Comparison of ENCODE assay signal across 9 mouse cellular contexts in the genomic region with DNA sequence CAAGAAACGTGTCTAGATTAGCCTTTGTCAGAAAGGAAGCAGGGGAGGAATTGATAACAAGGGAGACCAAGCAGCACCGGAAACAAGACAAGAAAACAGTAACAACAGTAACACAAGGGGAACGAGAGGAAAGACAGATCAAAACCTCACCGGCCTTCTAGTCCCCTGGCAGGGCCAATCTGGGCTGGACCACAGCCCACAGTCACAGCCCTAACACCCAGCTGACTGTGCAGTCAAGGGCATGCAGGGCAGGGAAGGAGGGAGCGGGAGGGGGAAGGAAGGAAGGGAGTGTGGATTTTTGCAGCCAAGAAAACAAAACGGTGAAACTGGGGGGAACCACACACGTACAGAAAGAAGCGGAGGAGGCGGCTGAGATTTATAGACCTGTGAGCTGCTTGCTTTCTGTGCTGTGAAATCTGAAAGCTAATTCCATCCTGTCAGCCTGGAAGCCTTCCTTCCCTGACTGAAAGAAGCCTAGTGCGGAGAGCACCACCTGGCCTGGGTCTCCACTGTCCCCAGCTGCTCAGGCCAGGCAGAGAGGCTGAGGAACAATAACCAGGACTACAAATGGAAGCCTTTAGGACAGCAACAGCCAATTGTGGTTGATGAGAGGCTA. TPM values are rescaled to one million over a fixed set of nuclear protein-coding genes. Genes with fewer than 3 reads are reported as not detected.
DNase-seq lines count a peak whose midpoint lies in the region; ATAC-seq lines count a peak whose summit lies in the region.
"Had no signal": no experiment of that assay in that cellular context is flagged by ENCODE, and none has a peak within 500 bp of the region (broad histone marks: within the 10 kb centered on the region; RNA-seq: fewer than 3 reads in every experiment).

No protein-coding gene starts in this region.

- 60% methylated on average over 10 of the region's 10 CpGs for WGBS in limb, embryonic 12.5 days

- 0 out of 2 replicates have a peak, but pooled peaks cover 7% of the 10 kb centered on the region for H3K9me3 ChIP-seq in limb, embryonic 12.5 days

- no peak overlapping the region for H3K4me3 ChIP-seq in limb, embryonic 12.5 days (replicated peaks)

- H3K27ac ChIP-seq in limb, embryonic 12.5 days = peak overlapping the region; percentile 72

- peak; percentile 77 for ATAC-seq in frontal cortex, adult (ENCODE audit: low TSS enrichment)
- ATAC-seq in limb, embryonic 12.5 days (ENCODE audit: insufficient number of reproducible peaks, insufficient read depth, low FRiP score, low TSS enrichment, low read depth) = no peak

- no peaks in the 10 kb centered on the region for H3K27me3 ChIP-seq in limb, embryonic 12.5 days

- no peak for DNase-seq in frontal cortex, postnatal 14 days (ENCODE audit: low spot score in 2 of 2)
- DNase-seq in adrenal gland, postnatal 25 days = peak; percentile 63
- DNase-seq in heart, postnatal 4 days = peak; percentile 76
- peak; percentile 41 to 68 for DNase-seq in right cerebral cortex, postnatal 36 days (ENCODE audit: low spot score in 2 of 2)
- DNase-seq in retina, embryonic 14.5 days (ENCODE audit: low spot score) = no peak
- no peak for DNase-seq in urinary bladder, postnatal 14 days (ENCODE audit: low spot score)

- H3K4me2 ChIP-seq in limb, embryonic 12.5 days = no peak overlapping the region

- H3K9ac ChIP-seq in limb, embryonic 12.5 days (replicated peaks) = 0 out of 2 replicates have a peak overlapping the region, but pooled peaks have one; percentile 28

- peaks cover 7% of the 10 kb centered on the region for H3K4me1 ChIP-seq in limb, embryonic 12.5 days (replicated peaks)

- H3K36me3 ChIP-seq in limb, embryonic 12.5 days = peaks cover 50% of the 10 kb centered on the region

RNA-seq across cellular contexts. Expression of gene 4931414P19Rik, which starts 13.4 kb away (rescaled TPM):
- total RNA-seq in adrenal gland, postnatal 25 days (2021) = 7.9 and 12.2 TPM in 2 replicates
- 1 to 10 TPM; 4.9 to 6.6 TPM for total RNA-seq in heart, postnatal 4 days (2021)
- 9.7 and 10.7 TPM in 2 replicates for polyA plus RNA-seq in limb, embryonic 12.5 days (2016; fragmentation: Nextera tagmentation; extraction: Ambion mirVana)

RNA-seq across cellular contexts. Expression of gene Ajuba, which starts 15.1 kb away (rescaled TPM):
- 19.6 and 24.2 TPM in 2 replicates for total RNA-seq in adrenal gland, postnatal 25 days (2021)
- total RNA-seq in heart, postnatal 4 days (2021) = 10 to 100 TPM; 19.4 to 20.3 TPM
- polyA plus RNA-seq in limb, embryonic 12.5 days (2016; fragmentation: Nextera tagmentation; extraction: Ambion mirVana) = 68.9 and 72.2 TPM in 2 replicates

RNA-seq across cellular contexts. Expression of gene Psmb5, which starts 25.4 kb away (rescaled TPM):
- 360 and 367 TPM in 2 replicates for total RNA-seq in adrenal gland, postnatal 25 days (2021)
- 100 to 1,000 TPM; 192 to 198 TPM for total RNA-seq in heart, postnatal 4 days (2021)
- 410 and 432 TPM in 2 replicates for polyA plus RNA-seq in limb, embryonic 12.5 days (2016; fragmentation: Nextera tagmentation; extraction: Ambion mirVana)

RNA-seq across cellular contexts. Expression of gene Psmb11, which starts 28.8 kb away (rescaled TPM):
- total RNA-seq in adrenal gland, postnatal 25 days (2021) = not detected in 2 replicates
- not detected for total RNA-seq in heart, postnatal 4 days (2021)
- 0.06 and 0.29 TPM in 2 replicates for polyA plus RNA-seq in limb, embryonic 12.5 days (2016; fragmentation: Nextera tagmentation; extraction: Ambion mirVana)
- polyA plus RNA-seq: small intestine, adult 2 months had no signal

RNA-seq across cellular contexts. Expression of gene Haus4, which starts 38.0 kb away (rescaled TPM):
- 29.5 and 32.5 TPM in 2 replicates for total RNA-seq in adrenal gland, postnatal 25 days (2021)
- 10 to 100 TPM; 30.6 to 32.7 TPM for total RNA-seq in heart, postnatal 4 days (2021)
- polyA plus RNA-seq in limb, embryonic 12.5 days (2016; fragmentation: Nextera tagmentation; extraction: Ambion mirVana) = 54.5 and 58.1 TPM in 2 replicates

Comparison
In these comparisons a context has a peak if more than half of its experiments do, and no peak if none do; other contexts are left out.
1. DNase-seq: peak in adrenal gland, postnatal 25 days (single experiment), heart, postnatal 4 days (single experiment) and right cerebral cortex, postnatal 36 days (2 of 2); none in frontal cortex, postnatal 14 days (0 of 2), retina, embryonic 14.5 days (single experiment) and urinary bladder, postnatal 14 days (single experiment).